Mouse (Mus musculus) CD4-positive, CD25-positive, alpha-beta regulatory T cell, adult 9 weeks (primary cell): Measurements from ENCODE around the gene Hsp90b1. TPM values are rescaled to one million over a fixed set of nuclear protein-coding genes. Genes with fewer than 3 reads are reported as not detected.

Experiments used
- polyA plus RNA-seq: library from polyadenylated mRNA; unstranded; fragments of 100-300 nt; shearing (Covaris generic); gene quantifications from one replicate; pipeline ENCODE4 v1.2.1, GENCODE M21; 2017

Hsp90b1 gene
- polyA plus RNA-seq: 300 TPM

GRCm38 (mm10) chr10:86705318-86705921 lies at the start of gene Hsp90b1, which contains the start of gene Ttc41:
Gene Hsp90b1 (minus strand): TSS chr10:86705509.
Gene Ttc41 (plus strand): TSS chr10:86705811.

Other genes starting within 250 kb of the Hsp90b1 start
- 0.06 TPM for gene Syn3, start 206.6 kb downstream of the Hsp90b1 start, polyA plus RNA-seq
- gene Ttc41, start 302 bp upstream of the Hsp90b1 start, polyA plus RNA-seq: 1.0 TPM
- gene Gm49358, start 58.5 kb upstream of the Hsp90b1 start, polyA plus RNA-seq: not detected
- 0.91 TPM for gene Nt5dc3, start 73.5 kb upstream of the Hsp90b1 start, polyA plus RNA-seq